Mouse (Mus musculus) layer of hippocampus, adult 11-12 months (tissue): ENCODE measurements around the gene Clstn2.

ENCODE experiments used
- DNase-seq: peaks from one replicate; pipeline ENCODE4 v3.0.0; 2022; ENCODE audit warnings: low spot score

The Clstn2 gene

GRCm38 (mm10) chr9:97774991-97775390 lies 258.0 kb downstream of the Clstn2 start:
- no peak for DNase-seq

- peak; percentile 22 for DNase-seq
Observed at GRCm38 (mm10) chr9:97773911-97774310, 259.1 kb downstream of the Clstn2 start.

GRCm38 (mm10) chr9:97772431-97772830 lies 260.6 kb downstream of the Clstn2 start:
- no peak for DNase-seq

- no peak for DNase-seq
Observed at GRCm38 (mm10) chr9:97769331-97769730, 263.6 kb downstream of the Clstn2 start.

GRCm38 (mm10) chr9:97765251-97765767 lies 267.7 kb downstream of the Clstn2 start:
- DNase-seq: no peak

- DNase-seq: peak; percentile 14
Observed at GRCm38 (mm10) chr9:97763048-97763447, 269.9 kb downstream of the Clstn2 start.

- DNase-seq: no peak
Observed at GRCm38 (mm10) chr9:97755599-97756270, 277.2 kb downstream of the Clstn2 start.

GRCm38 (mm10) chr9:97753715-97754114 lies 279.3 kb downstream of the Clstn2 start:
- no peak for DNase-seq

GRCm38 (mm10) chr9:97746574-97746973 lies 286.4 kb downstream of the Clstn2 start:
- no peak for DNase-seq

- no peak for DNase-seq
Observed at GRCm38 (mm10) chr9:97727715-97728486, 305.1 kb downstream of the Clstn2 start.

- DNase-seq: no peak
Observed at GRCm38 (mm10) chr9:97717728-97718127, 315.3 kb downstream of the Clstn2 start.

GRCm38 (mm10) chr9:97717005-97717404 lies 316.0 kb downstream of the Clstn2 start:
- peak; percentile 49 for DNase-seq

- DNase-seq: no peak
Observed at GRCm38 (mm10) chr9:97712888-97713287, 320.1 kb downstream of the Clstn2 start.

GRCm38 (mm10) chr9:97703901-97704503 lies 329.0 kb downstream of the Clstn2 start:
- no peak for DNase-seq

GRCm38 (mm10) chr9:97702989-97703388 lies 330.0 kb downstream of the Clstn2 start:
- no peak for DNase-seq

GRCm38 (mm10) chr9:97699983-97700382 lies 333.0 kb downstream of the Clstn2 start:
- DNase-seq: no peak

GRCm38 (mm10) chr9:97699020-97699419 lies 334.0 kb downstream of the Clstn2 start:
- peak; percentile 27 for DNase-seq

- peak; percentile 52 for DNase-seq
Observed at GRCm38 (mm10) chr9:97698071-97698470, 334.9 kb downstream of the Clstn2 start.

- no peak for DNase-seq
Observed at GRCm38 (mm10) chr9:97696655-97697235, 336.2 kb downstream of the Clstn2 start.

- no peak for DNase-seq
Observed at GRCm38 (mm10) chr9:97695278-97695677, 337.7 kb downstream of the Clstn2 start.

GRCm38 (mm10) chr9:97686826-97687425 lies 346.1 kb downstream of the Clstn2 start:
- no peak for DNase-seq

- DNase-seq: peak; percentile 64
Observed at GRCm38 (mm10) chr9:97685664-97686063, 347.3 kb downstream of the Clstn2 start.
